Mouse (Mus musculus) midbrain, postnatal 0 days (tissue): ENCODE results near the gene Zfp628. TPM values are rescaled to one million over a fixed set of nuclear protein-coding genes. Genes with fewer than 3 reads are reported as not detected.

Source experiments
- ATAC-seq: fragments of 200-750 bp; cut with Nextera tagmentation; 2 replicates; pipeline ENCODE4 v1.8.0; 2017; ENCODE audit warnings: moderate number of reproducible peaks, mild to moderate bottlenecking, moderate TSS enrichment, moderate library complexity; ENCODE audit not compliant: low FRiP score
- DNase-seq: peaks from one replicate; pipeline ENCODE4 v3.0.0-alpha.2; 2015; ENCODE audit warnings: low spot score
- H3K27ac ChIP-seq: fragments of 300-500 bp; sonication (generic); 2 replicates; pipeline ENCODE4 v1.5.1; 2014; ENCODE audit warnings: low read depth, mild to moderate bottlenecking, low read length, mixed read lengths
- H3K27me3 ChIP-seq: fragments of 300-500 bp; sonication (generic); 2 replicates; pipeline ENCODE4 v1.6.1; 2014; ENCODE audit warnings: low read length, control low read depth, mixed read lengths; ENCODE audit not compliant: insufficient read depth
- H3K36me3 ChIP-seq: fragments of 300-500 bp; sonication (generic); 2 replicates; pipeline ENCODE4 v1.6.1; 2014; ENCODE audit warnings: low read length, control low read depth, mixed read lengths; ENCODE audit not compliant: insufficient read depth
- H3K4me1 ChIP-seq: fragments of 300-500 bp; sonication (generic); 2 replicates; pipeline ENCODE4 v1.6.1; 2014; ENCODE audit warnings: mild to moderate bottlenecking, control low read depth, antibody characterized with exemption, low read length, mixed read lengths; ENCODE audit not compliant: insufficient read depth
- H3K4me2 ChIP-seq: fragments of 300-500 bp; sonication (generic); 2 replicates; pipeline ENCODE4 v1.6.1; 2014; ENCODE audit warnings: low read depth, mild to moderate bottlenecking, low read length, mixed read lengths; ENCODE audit not compliant: poor library complexity, severe bottlenecking
- H3K4me3 ChIP-seq: fragments of 300-500 bp; sonication (generic); 2 replicates; pipeline ENCODE4 v1.5.1; 2014; ENCODE audit warnings: low read depth, mild to moderate bottlenecking, low read length, moderate library complexity
- H3K9ac ChIP-seq: fragments of 300-500 bp; sonication (generic); replicated peaks from 2 replicates; pipeline ENCODE4 v1.6.1; 2014; ENCODE audit warnings: mild to moderate bottlenecking, low read length, moderate library complexity, mixed read lengths; ENCODE audit not compliant: poor library complexity, severe bottlenecking
- H3K9me3 ChIP-seq: fragments of 300-500 bp; sonication (generic); 2 replicates; pipeline ENCODE4 v1.6.1; 2016; ENCODE audit warnings: low read length, control low read depth
- CTCF ChIP-seq: IDR thresholded peaks from 2 replicates; pipeline ENCODE4 v1.5.1; 2016; ENCODE audit warnings: antibody characterized with exemption, mild to moderate bottlenecking
- WGBS: fragments of 180-500 bp; shearing (Covaris S2); extraction: QIAGEN DNeasy Blood & Tissue Kit; methylation state at CpG from one replicate; pipeline ENCODE4 v1.1.7; 2014; 5-methylcytosine and 5-hydroxymethylcytosine counted together
- polyA plus RNA-seq: library from polyadenylated mRNA; unstranded; fragments of >200 nt; fragmentation: Nextera tagmentation; extraction: Ambion mirVana; gene quantifications from 2 replicates; pipeline ENCODE4 v1.2.1, GENCODE M21; 2015
- total RNA-seq: library from RNA; depleted of rRNA; stranded (reverse); fragments of >200 nt; gene quantifications from 2 replicates; pipeline ENCODE4 v1.2.3, GENCODE M21; 2014

The Zfp628 gene
- total and polyA plus RNA-seq, 2 experiments from 2014 or later, result 5.6 to 12.3 TPM

- 3% methylated on average over 37 of the region's 37 CpGs for WGBS
- peak; percentile 1; the same call in 1 of the 2 replicates for ATAC-seq
- peak overlapping the region; percentile 53 for H3K9ac ChIP-seq
- peak; percentile 67 for TF ChIP-seq CTCF
- peak overlapping the region; percentile 88 for H3K4me2 ChIP-seq
- H3K9me3 ChIP-seq, result no peaks in the 10 kb centered on the region
- peak overlapping the region; percentile 99 for H3K27ac ChIP-seq
- DNase-seq, result peak; percentile 68
- peaks cover 19% of the 10 kb centered on the region for H3K36me3 ChIP-seq
- peaks cover 35% of the 10 kb centered on the region for H3K4me1 ChIP-seq
- H3K27me3 ChIP-seq, result no peaks in the 10 kb centered on the region
- H3K4me3 ChIP-seq, result peak overlapping the region; percentile 40
These were observed 8.8 kb downstream of the Zfp628 start for GRCm38 (mm10) chr7:4923586-4924364.

GRCm38 (mm10) chr7:4924483-4924882, 9.5 kb downstream of the Zfp628 start:
- Histone ChIP-seq H3K36me3 (peaks cover 12% of the 10 kb centered on the region), H3K4me1 (peaks cover 35% of the 10 kb centered on the region), H3K4me3 (peak overlapping the region; percentile 40), H3K9me3 (no peaks in the 10 kb centered on the region), H3K27ac (peak overlapping the region; percentile 99), H3K4me2 (peak overlapping the region; percentile 88), H3K27me3 (no peaks in the 10 kb centered on the region), H3K9ac (peak overlapping the region; percentile 53)
- no peak for ATAC-seq
- TF ChIP-seq CTCF, result peak; percentile 11; the same call in 1 of the 2 replicates
- 5% methylated on average over 4 of the region's 4 CpGs for WGBS
- peak; percentile 26 for DNase-seq

GRCm38 (mm10) chr7:4924891-4925301, 9.9 kb downstream of the Zfp628 start:
- no peaks in the 10 kb centered on the region for H3K9me3 ChIP-seq
- peaks cover 35% of the 10 kb centered on the region for H3K4me1 ChIP-seq
- peak overlapping the region; percentile 88 for H3K4me2 ChIP-seq
- peaks cover 7% of the 10 kb centered on the region for H3K36me3 ChIP-seq
- no peaks in the 10 kb centered on the region for H3K27me3 ChIP-seq
- TF ChIP-seq CTCF, result no peak
- no peak for ATAC-seq
- no peak overlapping the region for H3K4me3 ChIP-seq
- peak; percentile 42 for DNase-seq
- H3K27ac ChIP-seq, result peak overlapping the region; percentile 99
- WGBS, result 7% methylated on average over 3 of the region's 4 CpGs
- H3K9ac ChIP-seq, result no peak overlapping the region

GRCm38 (mm10) chr7:4925441-4926381, 10.7 kb downstream of the Zfp628 start, which contains the start of gene Ssc5d:
Gene Ssc5d, plus strand, starts transcription at chr7:4925785.
- DNase-seq (peak; percentile 47), ATAC-seq (no peak)
- Histone ChIP-seq H3K9ac (peak within 1 kb of the TSS; percentile 20; the same call in 1 of the 2 replicates), H3K4me3 (no peak within 1 kb of the TSS), H3K4me1 (peaks cover 35% of the 10 kb centered on the region), H3K27me3 (no peaks in the 10 kb centered on the region), H3K27ac (peak within 1 kb of the TSS; percentile 99), H3K36me3 (no peaks in the 10 kb centered on the region), H3K9me3 (no peaks in the 10 kb centered on the region), H3K4me2 (peak within 1 kb of the TSS; percentile 88)
- no peak for TF ChIP-seq CTCF
- WGBS, result 5% methylated on average over 6 of the region's 6 CpGs

GRCm38 (mm10) chr7:4926849-4927248, 11.8 kb downstream of the Zfp628 start:
- H3K27me3 ChIP-seq, result no peaks in the 10 kb centered on the region
- no peaks in the 10 kb centered on the region for H3K36me3 ChIP-seq
- H3K9ac ChIP-seq, result no peak overlapping the region
- no peak overlapping the region for H3K4me3 ChIP-seq
- WGBS, result 84% methylated on average over 16 of the region's 16 CpGs
- no peak for DNase-seq
- no peaks in the 10 kb centered on the region for H3K9me3 ChIP-seq
- H3K4me1 ChIP-seq, result peaks cover 26% of the 10 kb centered on the region
- no peak overlapping the region for H3K27ac ChIP-seq
- ATAC-seq, result no peak
- H3K4me2 ChIP-seq, result no peak overlapping the region
- no peak for TF ChIP-seq CTCF
